Mouse (Mus musculus) T-helper 1 cell (primary cell): Measurements from ENCODE around the gene Ppfia1.

Source experiments
- in situ Hi-C: fragments of 300-600 bp; cut with MboI, MseI; formaldehyde crosslinking; loops from one replicate; pipeline ENCODE4 v1.15.1; 2025; ENCODE audit warnings: high pct_unique_total_duplicates

The Ppfia1 gene

GRCm38 (mm10) chr7:144550811-144551210, 2.7 kb downstream of the Ppfia1 start:
- in situ Hi-C loops = no loop called here

GRCm38 (mm10) chr7:144549904-144550566, 3.5 kb downstream of the Ppfia1 start:
- in situ Hi-C loops = no loop called here

DNA sequence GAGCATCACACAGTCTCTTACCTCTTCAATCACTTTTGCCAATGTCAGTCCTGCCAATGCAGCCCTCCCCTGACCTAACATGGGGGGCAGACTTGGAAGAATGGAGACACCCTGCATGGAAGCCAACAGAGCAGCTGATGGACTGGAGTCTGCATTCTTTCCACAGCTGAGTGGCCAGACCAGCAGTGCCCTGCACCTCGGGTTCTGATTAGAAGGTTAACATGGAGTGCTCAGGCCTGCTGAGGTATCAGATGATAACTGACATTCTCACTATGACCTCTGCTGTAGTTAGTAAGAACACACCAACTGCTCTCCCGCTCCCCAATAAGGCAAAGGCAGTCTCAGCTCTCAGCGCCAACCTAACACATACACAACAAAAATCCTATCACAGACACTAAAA, 8.3 kb downstream of the Ppfia1 start:
- in situ Hi-C loops = no loop called here

DNA sequence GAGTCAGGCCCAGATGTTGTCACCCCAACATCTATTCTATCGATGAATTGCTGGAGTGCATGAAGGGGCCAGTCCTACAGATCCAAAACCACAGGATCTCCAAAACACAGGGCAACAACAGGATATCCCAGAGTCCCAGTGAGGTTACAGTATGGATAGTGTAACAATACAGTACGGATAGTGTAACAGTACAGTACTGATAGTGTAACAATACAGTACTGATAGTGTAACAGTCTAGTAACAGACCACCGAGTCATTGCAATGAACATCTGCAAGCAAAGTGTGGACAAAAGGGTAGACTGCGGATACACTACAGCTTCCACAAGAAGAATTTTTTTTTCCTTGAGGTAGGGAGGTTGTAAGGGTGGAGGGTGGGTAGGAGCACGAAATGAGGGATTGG, 12.2 kb downstream of the Ppfia1 start:
- in situ Hi-C loops = no loop called here

GRCm38 (mm10) chr7:144539146-144539545, 14.4 kb downstream of the Ppfia1 start:
- in situ Hi-C loops = no loop called here

DNA sequence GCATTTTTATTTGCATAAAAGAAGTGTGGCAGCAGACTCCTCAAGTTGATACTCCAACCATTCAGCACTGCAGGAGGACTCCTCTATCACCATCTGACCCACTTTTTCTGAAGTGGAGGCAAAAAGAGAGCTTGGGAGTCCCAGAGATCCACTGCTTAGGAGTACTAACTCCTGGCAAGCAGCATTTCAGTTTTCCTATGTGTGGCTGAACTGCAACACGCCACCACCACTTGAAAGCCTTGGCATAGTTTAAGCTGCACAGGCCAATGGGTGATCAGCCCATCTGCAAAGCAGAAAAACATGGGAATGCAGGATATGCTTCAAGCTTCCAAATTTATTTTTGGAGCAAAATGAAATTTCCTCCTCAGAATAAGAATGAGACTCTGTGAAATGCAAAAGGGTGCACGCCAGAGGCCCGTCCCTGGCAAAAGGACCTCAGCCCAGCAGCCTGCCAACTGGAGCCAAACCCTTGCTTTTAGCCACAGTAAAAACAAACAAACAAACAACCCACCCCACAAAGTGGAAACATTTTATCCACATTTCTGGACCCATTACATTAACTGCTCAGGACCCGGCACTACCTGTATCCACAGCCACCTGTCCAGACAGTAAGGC, 15.4 kb downstream of the Ppfia1 start:
- in situ Hi-C loops = no loop called here

DNA sequence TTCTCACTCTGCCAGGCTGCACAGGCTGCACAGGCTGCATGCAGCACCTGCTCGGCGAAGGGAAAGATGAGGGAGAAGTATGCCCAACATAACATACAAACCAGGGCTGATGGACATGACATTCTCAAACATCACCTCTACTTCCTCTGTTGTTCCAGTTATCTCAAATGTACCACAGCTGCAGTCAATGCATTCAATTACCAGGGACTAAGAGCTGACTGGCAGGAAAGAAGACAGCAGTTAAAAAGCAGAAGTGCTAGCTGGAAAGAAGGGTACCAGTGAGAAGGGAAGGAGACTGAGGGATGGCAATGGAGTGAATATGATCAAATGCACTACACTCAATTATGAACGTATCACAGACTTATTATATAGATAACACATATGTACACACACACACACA, 17.2 kb downstream of the Ppfia1 start:
- in situ Hi-C loops = no loop called here

DNA sequence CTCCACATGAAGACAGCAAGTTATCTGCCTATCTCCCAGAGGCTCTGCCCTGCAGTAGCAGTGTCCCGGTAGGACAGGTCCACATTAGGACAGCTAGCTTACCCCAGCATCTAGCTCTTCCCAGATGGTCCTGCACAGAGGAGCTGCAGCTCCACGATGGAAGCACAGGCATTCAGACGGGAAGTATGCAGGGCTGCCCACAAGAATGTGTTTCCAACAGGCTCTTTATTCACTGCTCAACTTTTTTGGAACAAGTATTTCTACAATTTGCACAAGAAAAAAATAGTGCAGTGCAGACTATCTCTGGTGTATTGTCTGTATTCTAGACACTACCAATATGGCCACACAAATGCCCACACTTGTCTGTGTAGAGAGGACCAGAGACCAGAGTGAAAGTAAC, 18.8 kb downstream of the Ppfia1 start:
- in situ Hi-C loops = no loop called here

- in situ Hi-C loops = no loop called here
Observed at GRCm38 (mm10) chr7:144531585-144532378, 21.7 kb downstream of the Ppfia1 start.

DNA sequence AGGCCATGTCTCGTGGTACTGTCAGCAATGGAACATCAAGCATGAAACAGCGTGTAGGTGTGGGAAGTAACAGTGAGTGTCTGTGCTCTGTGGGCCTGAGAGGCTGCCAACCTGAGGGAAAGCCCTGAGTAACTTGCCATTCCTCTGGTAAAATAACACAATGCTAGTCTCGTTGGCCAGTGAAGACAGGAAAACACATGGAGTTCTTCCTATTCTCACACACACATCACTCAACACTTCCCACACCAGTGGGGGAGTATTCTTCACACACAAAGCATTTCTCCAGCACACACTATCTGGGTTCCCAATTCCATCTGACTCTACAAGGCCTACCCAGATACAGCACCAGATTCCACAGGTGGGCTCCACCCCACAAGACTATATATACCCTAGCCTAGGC, 23.7 kb downstream of the Ppfia1 start:
- in situ Hi-C loops = no loop called here

DNA sequence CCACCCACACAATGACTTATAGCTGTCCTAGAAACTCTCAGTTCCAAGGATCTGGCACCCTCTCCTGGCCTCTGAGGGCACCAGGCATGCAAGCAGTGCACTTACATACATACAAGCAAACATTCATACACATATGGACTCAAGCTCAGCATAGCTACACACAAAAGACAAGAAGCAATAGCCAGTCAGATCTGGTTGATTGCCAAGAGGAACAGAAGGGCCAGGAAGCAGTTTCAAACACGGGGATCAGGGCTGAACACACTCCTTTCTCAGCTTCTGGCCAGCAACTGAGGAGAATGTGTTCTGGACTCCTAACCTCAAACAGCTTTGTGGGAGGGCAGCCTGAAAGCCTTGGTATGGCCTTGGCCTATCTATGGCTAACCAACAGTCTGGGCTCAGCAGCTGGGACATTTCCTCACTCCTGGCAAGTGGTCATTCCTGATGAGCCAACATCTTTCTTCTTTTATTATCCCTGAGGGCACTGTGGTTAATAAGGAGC, 25.8 kb downstream of the Ppfia1 start:
- in situ Hi-C loops = no loop called here

DNA sequence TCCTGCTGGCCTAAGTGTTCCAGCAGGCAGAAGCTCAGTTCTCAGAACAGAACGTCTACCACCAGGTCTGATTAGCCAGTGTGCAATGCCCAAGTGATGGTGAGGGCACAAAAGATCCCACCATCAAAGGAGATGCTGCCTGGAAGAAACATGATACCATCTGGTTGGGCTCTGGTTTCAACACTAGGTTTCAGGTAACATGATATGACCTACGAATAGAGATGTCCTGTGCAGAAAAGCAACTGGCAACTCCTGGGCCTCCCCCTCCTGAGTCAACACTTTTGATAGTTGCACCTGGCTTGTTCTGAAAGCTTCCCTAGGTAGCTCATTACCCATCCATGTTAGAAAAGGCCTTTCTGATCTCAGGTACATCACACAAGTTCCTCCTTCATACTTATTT, 26.9 kb downstream of the Ppfia1 start:
- in situ Hi-C loops = no loop called here

- in situ Hi-C loops = no loop called here
Observed at GRCm38 (mm10) chr7:144524427-144525191, 28.9 kb downstream of the Ppfia1 start.

DNA sequence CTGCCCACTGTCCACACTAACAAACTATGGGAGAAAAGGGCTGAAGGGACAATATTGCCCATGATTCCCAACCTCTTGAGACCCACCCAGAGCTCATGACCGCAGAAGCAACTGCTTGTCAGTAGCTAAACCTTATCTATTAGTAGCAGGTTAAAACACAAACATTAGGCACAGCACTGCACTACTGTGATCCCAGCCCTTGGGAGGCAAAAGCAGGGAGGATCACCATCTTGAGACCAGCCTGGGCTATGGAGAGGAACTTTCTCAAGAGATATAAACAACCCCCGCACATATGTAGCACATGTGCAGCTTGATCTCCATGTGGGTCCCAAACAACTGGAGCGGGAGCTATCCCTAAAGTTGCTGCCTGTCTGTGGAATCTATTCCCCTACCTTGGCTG, 30.1 kb downstream of the Ppfia1 start:
- in situ Hi-C loops = no loop called here

DNA sequence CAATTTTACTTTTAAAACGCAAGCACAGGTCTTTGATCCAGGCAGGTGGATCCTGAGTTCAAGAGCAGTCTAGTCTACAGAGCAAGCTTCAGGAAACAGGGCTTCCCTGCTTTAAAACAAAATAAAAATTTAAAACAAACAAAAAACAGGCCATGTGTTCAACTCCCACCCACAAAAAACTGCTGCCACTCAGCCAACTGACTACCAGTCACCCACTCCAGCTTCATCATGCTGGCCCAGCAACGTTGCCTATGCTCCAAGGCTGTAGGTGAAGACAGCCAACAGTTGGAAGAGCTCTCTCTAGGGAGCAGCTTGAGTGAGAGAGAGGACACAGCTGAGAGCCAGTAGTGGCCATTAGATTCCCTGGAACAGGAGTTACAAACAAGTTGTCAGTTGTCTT, 31.6 kb downstream of the Ppfia1 start:
- in situ Hi-C loops = no loop called here

GRCm38 (mm10) chr7:144519852-144520251, 33.7 kb downstream of the Ppfia1 start:
- in situ Hi-C loops = no loop called here

GRCm38 (mm10) chr7:144516711-144517110, 36.8 kb downstream of the Ppfia1 start:
- in situ Hi-C loops = no loop called here

DNA sequence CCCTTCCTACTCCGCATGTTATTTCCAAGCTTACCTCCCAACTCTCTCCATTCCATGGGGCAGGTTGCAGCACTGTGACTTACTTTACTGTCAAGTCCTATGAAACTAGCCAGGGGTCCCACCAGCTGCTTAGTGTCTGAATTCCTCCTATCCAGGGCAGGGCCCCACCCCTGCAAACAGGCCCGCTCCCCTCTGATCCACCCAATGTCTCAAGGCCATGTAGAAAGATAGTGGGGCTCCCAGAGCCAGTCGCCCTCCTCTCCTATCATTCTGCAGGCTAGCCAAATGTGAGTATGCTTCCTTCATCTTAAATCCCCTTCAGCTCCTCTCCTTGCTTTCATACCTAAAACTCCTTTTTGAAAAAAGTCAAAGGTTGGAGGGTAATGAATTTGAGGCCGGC, 44.4 kb downstream of the Ppfia1 start:
- in situ Hi-C loops = no loop called here

DNA sequence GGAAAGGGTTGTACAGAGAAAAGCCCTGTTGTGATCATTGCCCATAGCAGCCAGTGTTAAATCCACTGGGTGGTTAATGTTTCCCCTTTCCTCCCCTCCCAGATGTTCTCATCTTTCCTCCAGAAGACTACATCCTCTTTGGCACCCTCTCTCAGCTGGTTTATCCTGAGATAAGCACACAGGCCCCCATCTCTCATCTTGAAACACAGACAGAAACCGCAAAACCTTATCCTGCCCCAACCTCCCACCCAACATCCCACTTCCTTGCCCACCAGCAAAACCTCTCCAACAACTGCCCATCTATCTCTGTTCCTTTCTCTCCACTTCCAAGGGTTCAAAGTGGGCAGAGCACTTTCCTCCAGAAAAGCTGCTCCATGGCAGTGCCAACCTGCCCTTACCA, 46.7 kb downstream of the Ppfia1 start:
- in situ Hi-C loops = no loop called here

- in situ Hi-C loops = no loop called here
Observed at GRCm38 (mm10) chr7:144503959-144504358, 49.6 kb downstream of the Ppfia1 start.

DNA sequence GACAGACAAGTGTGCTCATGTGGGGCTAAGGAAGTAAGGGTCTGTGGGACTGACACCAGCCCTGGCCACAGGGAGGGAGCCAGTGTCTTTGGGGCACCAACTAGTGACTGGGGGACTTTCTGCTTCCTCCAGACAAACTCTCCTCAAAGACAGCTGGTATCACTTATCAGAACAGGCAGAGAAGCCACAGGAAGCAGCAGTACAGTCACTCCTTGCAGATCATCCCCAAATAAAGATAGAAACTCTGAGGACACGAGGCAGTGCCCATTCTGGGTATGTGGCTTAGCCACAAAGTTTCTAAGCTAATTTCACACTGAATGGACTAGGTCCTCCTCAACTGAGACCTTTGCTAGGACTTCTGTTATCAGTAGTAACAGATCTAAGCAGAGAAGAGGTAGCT, 60.6 kb downstream of the Ppfia1 start:
- in situ Hi-C loops = no loop called here
